Mouse (Mus musculus) cortical plate, adult 2 months (tissue): ENCODE results near the gene Dgki.

ENCODE experiments used
- CTCF ChIP-seq: fragments of 200-500 bp; IDR thresholded peaks from 2 replicates; pipeline ENCODE4 v1.5.1; 2011; ENCODE audit warnings: mild to moderate bottlenecking, control low read depth, low read length; ENCODE audit not compliant: insufficient read depth; ENCODE audit errors: extremely low read depth
- POLR2A ChIP-seq: fragments of 200-500 bp; IDR thresholded peaks from 2 replicates; pipeline ENCODE4 v1.6.1; 2011; ENCODE audit warnings: mild to moderate bottlenecking, low read length, control low read depth; ENCODE audit not compliant: insufficient read depth; ENCODE audit errors: extremely low read depth

GRCm38 (mm10) chr6:36926455-36926854, 373.5 kb downstream of the Dgki start:
- no peak for TF ChIP-seq CTCF
- no peak for TF ChIP-seq POLR2A
